Mouse (Mus musculus): ENCODE measurements around the gene Cox16.

Gene Cox16

DNA sequence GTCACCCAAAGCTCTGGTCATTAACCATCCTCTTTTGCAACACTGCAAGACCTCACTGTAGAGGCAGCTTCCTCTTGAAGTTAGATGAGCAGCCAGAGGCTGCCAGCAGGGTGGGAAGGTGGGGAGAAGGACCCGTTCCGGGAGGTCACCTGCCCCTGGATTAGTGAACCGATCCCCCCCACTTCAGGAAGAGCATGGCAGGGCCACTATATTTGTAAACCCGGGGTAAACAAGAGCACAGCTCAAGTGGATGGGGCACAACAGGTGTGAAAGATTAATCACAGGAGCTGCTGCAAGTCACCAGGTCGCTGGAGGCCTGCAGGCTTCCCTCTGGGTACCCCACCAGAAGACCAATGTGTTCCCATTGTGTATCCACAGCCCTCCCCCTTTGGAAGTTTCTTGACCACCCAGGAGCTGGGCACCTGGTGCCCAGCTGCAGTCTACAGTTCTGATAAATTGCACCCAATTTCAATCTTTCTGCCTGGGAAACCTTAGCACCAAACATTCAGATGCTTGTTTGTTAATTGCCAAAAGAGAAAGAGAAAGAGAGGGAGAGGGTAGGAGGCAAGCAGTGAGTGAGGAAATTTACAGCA, 153.8 kb downstream of the Cox16 start:
- no peak for TF ChIP-seq GATA4 (IDR thresholded peaks at IDR 0.05; ENCODE audit: insufficient replicate concordance, low read length)

DNA sequence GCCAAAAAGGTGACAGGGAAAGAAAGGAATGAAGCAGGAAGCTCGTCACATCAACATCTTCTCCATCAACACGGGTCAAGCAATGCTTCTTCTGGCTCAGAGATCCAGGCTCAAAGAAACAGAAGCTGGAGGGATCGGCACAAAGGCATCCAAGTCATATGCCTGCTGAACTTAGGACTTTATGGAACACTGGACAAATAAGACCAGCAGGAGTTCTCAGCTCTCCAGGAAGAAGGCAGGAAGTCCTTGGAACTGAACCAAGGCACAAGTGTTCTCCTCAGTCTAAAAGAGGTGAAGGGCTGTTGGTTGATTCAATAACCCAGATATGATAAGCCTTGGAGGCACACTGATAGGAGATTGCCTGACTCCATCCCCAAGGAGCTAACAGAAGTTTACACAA, 159.9 kb downstream of the Cox16 start:
- no peak for TF ChIP-seq GATA4 (IDR thresholded peaks at IDR 0.05; ENCODE audit: insufficient replicate concordance, low read length)

DNA sequence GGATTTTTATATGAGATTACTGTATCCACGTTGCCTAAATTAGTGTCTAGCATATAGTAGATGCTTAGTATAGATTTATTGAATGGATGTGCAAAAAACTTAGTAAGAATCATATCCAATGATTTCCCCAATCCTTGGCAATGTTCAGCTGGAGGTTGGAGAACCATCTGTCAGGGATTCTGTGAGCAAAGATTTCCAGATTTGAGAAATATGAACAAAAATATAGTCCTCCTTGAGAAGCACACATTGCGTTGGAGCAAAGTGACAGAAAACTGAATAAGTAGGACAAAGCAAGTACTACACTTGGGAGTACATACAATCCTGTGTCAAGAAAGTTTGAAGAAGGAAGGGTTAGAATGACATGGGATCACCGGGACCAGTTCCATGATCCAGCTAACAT, 160.8 kb downstream of the Cox16 start:
- TF ChIP-seq GATA4 (IDR thresholded peaks at IDR 0.05; ENCODE audit: insufficient replicate concordance, low read length): no peak

DNA sequence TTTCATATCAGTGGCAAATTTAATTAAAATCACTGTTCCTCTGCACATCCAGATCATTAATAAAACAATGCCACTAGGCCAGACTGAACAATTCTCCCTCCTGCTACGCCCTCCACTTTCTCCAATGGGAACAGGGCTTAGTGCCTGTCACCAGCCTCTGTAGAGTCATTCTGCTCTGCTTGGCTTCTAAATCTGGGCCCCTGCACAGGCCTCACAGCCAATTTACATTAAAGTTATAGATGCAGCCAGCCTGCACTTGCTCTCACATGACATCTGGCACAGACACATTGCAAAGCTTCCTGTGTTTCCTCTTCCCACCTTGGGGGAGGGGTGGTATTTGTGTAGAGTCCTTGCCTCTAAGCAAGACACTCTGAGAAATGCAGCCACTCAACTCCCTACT, 163.9 kb downstream of the Cox16 start:
- TF ChIP-seq GATA4 (IDR thresholded peaks at IDR 0.05; ENCODE audit: insufficient replicate concordance, low read length): no peak

DNA sequence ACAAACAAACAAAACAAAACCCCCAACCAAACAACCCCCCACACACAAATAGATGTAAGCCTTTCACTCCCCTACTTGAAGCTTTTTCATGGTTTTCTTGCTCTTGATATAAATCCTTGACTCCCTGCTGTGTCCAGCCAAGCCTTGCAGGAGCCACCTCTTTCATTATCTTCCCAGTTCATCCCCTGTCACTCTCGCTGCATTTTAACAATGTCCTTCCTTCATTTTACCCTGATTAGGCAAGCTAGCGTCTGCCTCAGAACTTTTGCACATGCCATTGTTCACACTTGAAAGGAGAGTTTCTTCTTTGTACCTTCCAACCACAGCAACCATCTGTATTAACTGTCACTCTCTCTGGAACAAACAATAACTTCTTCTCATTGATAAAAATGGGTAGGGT, 167.1 kb downstream of the Cox16 start:
- TF ChIP-seq GATA4 (IDR thresholded peaks at IDR 0.05; ENCODE audit: insufficient replicate concordance, low read length): no peak

DNA sequence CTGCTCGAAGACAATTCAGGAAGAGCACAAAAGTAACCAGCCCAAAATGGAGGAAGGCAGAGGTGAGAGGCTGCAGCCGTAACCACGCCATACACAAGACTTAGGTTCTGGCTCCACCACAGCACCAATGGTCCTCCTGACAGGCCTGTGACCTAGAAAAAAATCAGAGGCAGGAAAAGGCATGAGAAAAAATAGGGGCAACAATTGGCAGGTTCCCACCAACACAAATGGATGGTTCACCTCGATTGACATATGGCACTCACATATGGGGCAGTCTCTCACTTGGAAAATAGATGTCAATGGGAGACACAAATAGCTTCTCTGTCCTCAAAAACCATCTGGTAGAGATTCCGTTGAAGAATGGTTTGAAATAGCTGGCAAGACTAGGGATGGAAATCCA, 169.0 kb downstream of the Cox16 start:
- TF ChIP-seq GATA4 (IDR thresholded peaks at IDR 0.05; ENCODE audit: insufficient replicate concordance, low read length): no peak

Data from liver, adult (tissue).